Mouse (Mus musculus): ENCODE measurements around the gene Gm7145.
"Not testable (repeated sequence)": the region's sequence is repeated elsewhere in the genome, so short reads cannot be mapped to it uniquely, and the experiment has no call there.

Gm7145 gene

GRCm38 (mm10) chr1:117965639-117966038, at the start of gene Gm7145:
Gm7145 (plus strand) TSS chr1:117965939.
- no peak for DNase-seq

- DNase-seq = not testable (repeated sequence)
These were observed 38.0 kb upstream of the Gm7145 start, which contains the start of gene Gm28168 for GRCm38 (mm10) chr1:117927715-117928114. Gm28168 (plus strand) TSS chr1:117928015.

GRCm38 (mm10) chr1:118003876-118004275, 38.1 kb downstream of the Gm7145 start:
- not testable (repeated sequence) for DNase-seq

- DNase-seq = not testable (repeated sequence)
These were observed 47.0 kb downstream of the Gm7145 start for GRCm38 (mm10) chr1:118012736-118013135.
